Mouse (Mus musculus) adrenal gland, adult 18-20 months (tissue): ENCODE measurements around the gene Jmjd1c. TPM values are rescaled to one million over a fixed set of nuclear protein-coding genes. Genes with fewer than 3 reads are reported as not detected.
A peak's percentile ranks its signal among the peaks of the same experiment; 100 is the strongest.

ENCODE experiments used
- DNase-seq, 2 experiments: peaks; one replicate each; pipeline ENCODE4 v3.0.0; 2021 to 2022; ENCODE audit warnings: low spot score in 2 of 2
- total RNA-seq, 2 experiments: library from RNA; stranded (reverse); gene quantifications; 1 replicate in 1 of 2; 2 replicates in 1 of 2; pipeline ENCODE4 v1.2.3; 2021

Jmjd1c gene
- total RNA-seq, 2 experiments from 2014 or later, result 44.4 to 49.7 TPM

DNA sequence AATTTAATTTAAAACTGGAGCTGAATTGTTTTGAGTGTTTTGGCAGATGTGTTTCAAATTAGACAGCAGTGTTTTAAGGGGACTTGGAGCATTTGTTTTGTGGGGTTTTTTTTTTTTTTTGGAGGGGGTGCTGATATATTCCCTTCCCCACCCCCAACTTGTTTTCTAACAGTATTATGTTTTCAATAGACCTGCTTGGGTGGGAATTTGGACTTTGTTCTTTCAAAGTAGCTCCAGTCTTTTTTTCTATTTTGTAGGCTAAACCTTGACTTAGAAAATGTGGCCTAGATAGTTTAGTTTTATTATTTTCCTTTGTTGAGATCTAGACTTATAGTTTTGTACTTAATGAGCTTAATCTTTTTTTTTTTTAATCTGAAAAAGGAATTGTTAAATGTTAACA, 90.6 kb downstream of the Jmjd1c start:
- no peak for DNase-seq

DNA sequence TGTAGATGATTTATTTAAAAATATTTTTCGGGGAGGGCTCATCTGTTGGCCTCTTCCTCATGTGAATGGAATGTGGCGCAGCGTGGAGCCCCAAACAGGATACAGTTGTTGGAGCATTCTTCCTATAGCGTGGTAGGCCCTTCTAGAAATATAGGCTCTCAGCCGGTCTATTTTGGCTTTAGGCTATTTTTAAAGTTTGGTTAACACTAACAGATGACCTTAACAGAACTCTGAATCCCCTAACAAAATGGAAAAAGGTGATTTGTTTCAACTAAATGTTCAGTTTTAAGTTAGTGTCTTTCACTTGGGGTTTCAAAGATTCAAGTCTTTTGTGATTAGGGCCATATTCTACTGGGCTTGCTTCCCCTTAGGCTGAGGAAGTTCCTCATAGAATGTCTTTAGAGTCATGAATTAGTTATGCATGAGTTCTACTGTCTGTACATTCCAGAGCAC, 91.1 kb downstream of the Jmjd1c start:
- DNase-seq, result no peak

DNA sequence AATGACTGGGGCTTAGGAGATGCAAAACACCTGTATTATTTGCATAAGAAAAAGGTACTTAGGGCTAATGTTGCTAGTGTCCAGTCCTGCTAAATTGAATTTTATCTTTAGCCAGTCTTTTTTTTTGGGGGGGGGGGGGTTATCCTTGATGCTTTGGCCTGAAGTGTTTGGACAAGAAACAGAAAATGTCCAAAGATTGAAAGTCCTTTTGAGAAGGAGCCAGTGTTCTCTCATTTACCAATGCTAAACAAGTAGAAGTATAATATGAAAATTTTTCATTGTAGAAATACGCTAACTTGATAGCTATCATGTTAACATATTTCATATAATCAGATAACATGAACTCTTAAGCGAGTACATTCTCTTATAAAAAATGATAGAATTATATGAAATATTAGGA, 92.0 kb downstream of the Jmjd1c start:
- DNase-seq, result no peak

DNA sequence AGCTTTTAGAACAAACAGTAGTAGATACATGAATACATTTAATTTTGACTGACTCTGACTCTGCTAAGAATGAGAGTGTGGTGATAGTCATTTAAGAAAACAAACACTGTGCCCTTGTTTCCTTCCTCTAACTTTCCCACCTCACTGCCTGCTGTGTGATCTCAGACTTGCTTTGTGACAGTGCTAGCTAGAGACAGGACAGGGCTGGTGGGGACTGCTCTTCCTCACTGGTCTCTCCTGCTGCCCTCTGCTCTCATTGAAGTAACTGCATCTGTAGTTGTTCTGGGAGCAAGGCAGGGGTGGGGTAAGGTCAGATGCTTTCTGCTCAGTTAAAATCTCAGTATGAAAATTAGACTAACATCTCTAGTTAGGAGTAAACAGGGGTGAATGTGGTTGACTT, 93.1 kb downstream of the Jmjd1c start:
- no peak for DNase-seq

DNA sequence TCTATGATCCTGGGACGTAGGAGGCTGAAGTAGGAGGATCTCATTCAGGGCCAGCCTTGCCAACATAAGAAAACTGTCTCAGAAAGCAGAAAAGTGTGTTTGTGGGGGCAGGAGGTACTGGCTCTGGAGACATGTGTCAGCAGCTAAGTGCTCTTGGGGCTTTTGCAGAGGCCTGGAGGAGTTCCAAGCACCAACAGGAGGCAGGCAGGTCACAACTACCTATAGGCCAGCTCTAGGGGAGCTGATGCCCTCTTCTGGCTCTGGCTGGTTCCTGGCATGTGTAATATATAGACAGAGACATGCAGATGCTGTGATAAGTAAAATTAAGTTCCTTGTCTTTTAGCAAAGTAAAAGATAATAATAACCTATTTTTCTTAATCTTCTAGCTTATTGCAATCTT, 94.3 kb downstream of the Jmjd1c start:
- DNase-seq, result no peak

DNA sequence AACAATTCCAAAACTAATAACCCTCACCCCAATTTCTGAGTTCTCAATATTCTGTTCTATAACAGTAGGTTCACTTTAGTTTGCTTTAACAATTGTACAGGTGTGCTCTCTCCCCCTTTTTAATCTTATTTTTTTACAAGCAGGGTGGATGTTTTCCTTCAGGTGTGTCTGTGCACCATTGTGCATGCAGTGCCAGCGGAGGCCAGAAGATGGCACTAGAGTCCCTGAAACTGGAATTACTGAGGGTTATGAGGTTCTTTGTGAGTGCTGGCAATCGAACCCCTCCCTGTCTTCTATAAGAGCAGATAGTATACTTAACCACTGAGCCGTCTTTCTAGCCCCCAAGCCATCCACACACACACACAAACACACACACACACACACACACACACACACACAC, 96.4 kb downstream of the Jmjd1c start:
- peak in 1 of 2 experiments; percentile 34 for DNase-seq

DNA sequence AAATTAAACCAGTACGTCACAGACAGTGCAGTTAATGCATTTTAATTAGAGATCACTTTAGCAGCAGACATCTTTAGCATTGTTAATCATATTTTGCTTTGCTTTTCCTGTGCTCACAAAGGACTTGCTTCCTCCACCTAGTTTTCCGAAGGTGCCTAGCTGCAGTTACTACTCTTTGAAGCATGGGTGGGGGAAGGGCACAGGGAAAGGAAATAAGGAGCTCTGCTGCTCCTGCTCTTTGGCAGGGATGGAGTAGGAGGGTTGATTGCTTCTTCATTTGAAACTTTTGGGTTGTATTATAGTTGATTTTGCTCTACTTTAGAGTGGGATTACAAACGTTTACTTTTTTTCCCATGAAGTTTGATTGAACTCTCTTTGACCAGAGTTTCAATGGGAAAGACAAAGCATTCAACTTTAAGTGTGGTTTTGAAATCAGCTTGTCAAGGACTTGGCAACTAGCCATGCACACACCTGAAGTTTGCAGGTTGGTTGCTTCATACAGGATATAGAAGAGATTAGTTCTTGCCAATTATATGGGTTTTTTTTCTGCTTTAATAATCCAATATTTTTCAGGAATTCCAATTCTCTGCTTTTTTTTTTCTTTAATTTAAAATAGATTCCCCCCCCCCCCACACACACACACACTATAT, 97.2 kb downstream of the Jmjd1c start:
- no peak for DNase-seq

DNA sequence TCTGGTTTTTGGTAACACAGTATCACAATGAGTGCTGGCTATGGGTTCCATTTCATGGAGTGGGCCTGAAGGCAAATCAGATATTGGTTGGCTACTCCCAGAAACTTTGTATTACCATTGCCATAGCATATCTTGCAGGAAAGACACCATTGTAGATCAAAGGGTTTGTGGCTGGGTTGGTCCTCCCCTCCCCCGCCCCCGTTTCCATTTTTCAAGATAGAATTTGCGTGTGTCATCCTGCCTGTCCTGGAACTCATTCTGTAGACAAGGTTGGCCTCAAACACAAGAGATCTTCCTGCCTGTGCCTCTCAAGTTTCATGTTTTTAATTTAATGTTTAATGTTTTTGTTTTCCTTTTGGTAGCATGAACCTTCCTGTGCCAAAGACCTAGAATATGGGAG, 98.1 kb downstream of the Jmjd1c start:
- DNase-seq, result no peak

DNA sequence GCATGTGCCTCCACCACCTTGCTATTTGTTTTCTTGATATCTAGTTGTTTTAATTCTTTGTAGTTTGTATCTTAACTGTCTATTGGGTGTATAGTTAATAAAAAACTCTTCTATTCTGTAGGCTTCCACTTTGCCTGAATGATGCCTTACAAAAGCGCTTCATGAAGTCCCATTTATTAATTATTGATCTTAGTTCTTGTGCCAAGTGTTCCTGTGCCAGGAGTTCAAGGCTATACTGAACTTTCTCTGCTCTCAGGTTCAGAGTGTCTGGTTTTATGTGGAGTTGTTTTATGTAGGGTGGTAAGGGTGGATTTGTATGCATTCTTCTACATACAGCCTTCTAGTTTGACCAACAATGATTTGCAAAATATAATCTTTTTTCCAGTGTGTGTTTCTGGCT, 99.7 kb downstream of the Jmjd1c start:
- no peak for DNase-seq

DNA sequence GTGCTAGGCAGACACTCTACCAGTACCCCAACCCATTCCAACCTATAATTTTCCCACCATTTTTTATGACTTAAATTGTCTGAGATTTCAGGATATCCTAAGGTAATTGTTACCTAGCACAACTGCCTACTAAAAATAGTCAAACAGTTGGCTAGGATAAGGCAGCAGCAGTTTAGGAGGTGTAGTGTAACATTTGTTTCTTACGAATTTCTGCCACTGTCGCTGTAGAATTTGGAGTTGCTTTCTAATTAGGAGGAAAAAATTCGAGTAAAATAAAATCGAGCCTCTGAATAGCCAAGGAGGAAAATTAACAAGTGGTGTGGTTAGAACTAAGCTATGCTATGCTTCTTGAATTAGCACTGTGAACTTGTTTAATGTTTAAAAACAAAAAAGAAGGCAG, 101.3 kb downstream of the Jmjd1c start:
- DNase-seq, result no peak

DNA sequence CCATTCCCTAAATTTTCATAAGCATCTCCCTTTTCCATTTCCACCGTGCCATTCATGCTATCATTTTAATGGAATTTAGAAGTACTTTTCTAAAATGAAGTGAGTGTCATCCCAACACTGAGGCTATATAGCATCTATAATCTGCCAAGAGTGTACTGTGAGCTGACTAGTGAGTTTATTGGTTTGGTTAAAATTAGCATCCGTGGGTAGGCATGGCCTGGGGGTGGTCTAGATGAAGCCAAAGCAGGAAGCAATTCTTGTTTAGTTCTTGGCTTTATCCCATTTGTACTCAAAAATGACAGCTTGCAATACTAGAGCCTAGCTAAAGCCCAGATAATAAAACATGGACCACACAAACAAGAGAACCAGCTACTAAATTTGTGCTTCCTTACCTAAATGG, 101.9 kb downstream of the Jmjd1c start:
- DNase-seq, result no peak

DNA sequence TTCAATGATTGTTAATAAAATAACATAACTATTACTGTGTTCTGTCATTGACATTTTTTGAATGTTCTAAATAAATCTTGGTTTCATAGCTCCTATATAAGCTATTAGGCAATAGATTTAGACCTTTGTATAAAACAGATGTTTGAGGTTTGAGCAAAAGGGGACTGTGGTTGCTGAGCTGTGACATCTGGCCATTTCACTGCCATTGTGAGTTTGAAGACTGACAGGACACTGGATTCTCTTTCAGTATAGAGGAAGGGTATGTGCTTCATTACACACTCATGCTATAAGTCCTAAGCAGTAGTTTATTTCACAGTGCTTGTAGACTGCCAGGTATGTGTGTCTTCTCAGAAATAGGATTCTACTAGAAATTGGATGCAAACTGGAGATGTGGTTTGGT, 105.8 kb downstream of the Jmjd1c start:
- no peak for DNase-seq

DNA sequence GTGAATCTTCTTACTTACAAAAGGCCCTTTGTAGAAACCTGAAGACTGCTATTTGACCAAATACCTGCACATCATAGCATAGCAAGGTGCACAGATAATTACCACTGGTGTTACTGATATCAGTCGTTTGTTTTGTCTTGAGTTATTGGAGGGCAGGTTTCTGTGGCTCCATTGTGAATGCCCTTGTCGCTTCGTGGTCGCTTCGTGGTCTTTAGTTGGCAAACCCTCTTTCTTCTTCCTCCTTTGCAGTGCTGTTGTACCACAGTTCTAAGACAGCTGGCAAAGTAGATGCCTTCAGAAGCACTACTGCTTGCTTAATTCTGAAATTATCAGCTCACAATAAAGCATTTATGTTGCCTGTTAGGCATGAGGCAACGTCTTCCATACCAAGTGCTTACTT, 106.5 kb downstream of the Jmjd1c start:
- no peak for DNase-seq

DNA sequence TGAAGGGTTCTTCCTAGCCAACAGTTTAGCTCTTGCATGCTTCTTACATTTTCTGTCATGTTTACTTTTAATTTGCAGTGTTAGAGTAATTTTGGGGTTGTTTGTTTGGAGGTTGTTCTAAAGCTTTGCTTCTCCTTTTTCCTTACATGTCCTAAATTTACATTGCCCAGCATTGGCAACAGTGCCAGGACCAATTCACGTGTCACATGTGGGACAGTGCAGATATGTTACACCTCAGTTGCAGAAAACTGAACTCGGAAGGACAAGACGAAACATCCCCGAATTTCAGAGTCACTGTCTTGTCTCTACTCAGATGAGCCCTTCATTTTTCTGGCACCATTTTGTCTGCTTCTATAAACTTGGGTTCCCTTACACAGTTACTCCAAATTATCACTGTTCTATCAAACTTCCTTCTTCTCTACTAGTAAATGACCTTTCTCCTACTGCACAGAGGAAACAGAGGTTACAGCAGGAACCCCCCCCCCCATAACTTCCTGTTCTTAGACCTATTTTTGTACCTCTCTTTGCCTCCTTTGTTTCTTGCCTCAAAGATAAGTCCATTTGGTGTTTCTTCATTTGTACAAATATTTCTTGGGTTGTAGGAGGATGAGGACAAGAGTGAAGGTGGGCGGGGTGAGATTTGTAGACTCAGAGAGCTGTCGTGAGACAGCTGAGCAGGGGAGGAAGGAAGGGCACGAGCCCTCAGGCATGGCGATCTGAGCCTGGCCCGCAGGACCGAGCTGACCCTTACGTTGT, 108.9 kb downstream of the Jmjd1c start:
- DNase-seq, result no peak

DNA sequence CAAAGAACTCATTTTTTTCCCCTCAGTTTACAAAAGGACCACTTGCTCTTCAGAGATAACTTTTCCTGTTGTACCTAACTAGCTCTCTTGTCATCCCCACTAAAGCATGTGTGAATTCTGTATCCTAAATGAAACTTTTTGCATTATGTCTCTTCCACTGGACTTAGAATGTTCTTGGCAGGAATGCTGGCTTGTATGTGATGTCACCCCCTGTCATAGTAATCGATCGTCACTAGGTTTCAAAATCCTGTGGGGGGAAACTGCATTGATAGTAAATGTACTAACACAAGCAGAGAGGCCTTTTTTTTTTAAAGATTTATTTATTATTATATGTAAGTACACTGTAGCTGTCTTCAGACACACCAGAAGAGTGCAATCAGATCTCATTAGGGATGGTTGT, 112.0 kb downstream of the Jmjd1c start:
- no peak for DNase-seq

DNA sequence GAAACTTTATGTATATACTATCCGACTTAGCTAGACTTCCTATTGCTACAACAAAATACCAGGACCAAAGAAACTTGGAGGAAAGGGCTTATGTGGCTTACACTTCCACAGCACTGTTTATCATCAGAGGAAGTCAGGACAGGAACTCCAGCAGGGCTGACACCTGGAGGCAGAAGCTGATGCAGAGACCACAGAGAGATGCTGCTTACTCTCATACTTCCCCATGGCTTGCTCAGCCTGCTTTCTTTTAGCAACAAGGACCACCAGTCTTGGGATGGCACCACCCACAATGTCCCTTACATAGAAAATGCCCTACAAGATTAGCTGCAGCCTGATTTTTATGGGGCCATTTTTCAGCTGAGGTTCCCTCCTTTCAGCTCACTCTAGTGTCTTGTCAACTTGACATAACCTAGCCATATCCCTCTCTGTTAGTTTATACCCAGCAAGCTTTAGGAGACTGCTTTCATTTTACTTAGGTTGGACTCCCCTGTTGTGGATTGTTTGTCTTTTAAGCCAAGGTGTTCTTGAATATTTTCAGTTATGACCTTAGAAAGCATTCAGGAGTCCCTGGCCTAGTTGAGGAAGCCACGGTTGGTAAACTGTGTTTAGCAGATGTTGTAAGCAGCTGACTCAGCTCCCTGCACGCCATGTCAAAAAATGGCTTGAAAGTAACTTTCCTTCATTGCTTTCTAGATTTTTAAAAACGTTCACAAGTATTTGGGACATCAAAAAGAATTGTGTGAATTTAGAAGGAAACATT, 114.2 kb downstream of the Jmjd1c start:
- DNase-seq, result no peak

DNA sequence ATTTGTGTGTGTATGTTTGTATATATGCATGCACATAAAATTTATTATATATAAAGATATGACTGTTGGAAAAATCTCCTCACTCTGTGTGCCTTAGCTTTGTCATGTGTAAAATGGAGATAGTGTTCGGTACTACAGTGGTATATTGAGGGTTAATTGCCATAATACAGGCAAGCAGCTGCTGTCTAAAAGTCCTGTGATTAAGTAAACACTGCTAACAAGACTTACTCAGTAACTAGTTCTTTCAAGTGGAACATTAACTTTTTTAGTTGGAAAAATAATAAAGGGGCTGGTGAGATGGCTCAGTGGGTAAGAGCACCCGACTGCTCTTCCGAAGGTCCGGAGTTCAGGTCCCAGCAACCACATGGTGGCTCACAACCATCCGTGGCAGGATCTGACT, 116.1 kb downstream of the Jmjd1c start:
- no peak for DNase-seq

DNA sequence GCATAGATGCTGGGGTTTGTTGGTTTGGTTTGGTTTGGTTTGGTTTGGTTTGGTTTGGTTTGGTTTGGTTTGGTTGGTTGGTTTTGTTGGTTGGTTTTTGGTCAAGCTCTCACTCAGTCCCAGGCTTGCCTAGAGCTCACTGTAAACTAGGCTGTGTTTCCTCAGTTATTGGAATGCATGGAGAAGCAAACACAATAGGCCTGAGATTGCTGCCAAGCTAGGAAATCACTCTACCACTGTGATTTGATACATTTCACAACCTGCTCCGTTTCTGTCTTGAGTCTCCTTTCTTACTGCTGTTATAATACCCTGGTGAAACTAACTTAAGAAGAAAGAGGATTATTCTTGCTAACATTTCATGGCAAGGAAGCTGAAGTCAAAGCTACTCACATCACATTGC, 117.8 kb downstream of the Jmjd1c start:
- DNase-seq, result no peak

DNA sequence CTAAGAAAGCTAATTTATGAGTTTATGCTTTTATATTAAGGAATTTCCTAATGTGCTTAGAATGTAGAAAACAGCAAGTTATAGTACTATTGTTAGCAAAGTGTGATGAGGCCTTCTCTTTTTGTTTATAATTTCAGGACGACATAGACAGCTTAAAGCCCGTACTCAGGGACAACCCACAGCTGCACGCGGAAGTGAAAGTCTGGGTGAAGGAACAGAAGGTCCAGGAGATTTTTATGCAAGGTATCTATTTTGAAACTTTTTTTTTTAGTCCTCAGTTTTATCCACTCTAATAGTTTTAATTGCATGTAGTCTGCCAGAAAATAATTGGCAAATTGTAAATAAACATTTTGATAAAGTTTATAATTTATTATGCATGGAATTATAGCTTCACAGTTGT, 119.2 kb downstream of the Jmjd1c start:
- no peak for DNase-seq

DNA sequence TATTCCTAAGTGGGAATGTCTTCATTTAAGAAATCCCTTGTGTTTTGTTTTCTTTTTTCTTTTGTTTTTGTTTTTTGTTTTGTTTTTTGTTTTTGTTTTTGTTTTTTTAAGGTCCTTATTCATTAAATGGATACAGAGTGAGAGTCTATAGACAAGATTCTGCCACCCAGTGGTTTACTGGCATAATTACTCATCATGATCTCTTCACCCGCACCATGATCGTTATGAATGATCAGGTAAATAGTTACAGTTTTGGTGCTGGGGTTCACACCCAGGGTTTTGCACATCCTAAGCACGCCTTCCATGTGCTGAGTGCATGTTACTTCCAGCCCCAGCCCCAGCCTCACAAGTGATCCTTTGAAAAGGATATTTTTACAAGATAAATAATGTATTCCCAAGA, 120.9 kb downstream of the Jmjd1c start:
- DNase-seq, result no peak

DNA sequence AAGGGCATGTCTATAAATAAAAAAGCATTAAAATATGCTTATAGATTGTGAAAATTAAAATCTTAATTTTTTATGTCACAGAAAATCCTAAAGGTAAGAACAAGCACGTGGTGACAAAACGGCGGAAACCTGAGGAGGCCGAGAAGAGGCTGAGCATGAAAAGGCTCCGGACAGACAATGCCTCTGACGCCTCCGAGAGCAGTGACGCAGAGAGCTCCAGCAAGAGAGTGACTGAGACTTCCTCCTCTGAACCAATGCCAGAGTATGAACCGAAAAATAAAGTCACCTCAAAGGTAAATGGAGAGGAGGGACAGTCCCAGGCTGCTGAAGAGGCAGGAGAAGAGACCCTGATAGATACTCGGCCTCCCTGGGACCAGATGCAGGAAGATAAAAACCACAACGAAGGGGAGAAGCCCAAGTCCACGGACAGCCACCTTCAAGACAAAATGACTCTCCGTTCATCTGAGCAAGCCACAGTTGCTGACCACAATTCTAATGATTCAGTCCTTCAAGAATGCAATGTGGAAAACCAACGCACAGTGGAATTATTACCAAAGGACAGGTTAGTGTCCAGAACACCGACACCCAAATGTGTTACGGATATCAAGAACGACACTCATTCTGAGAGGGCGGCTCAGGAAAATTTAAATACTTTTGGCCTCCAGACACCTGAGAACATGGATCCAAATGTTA, 123.1 kb downstream of the Jmjd1c start:
- DNase-seq, result no peak

DNA sequence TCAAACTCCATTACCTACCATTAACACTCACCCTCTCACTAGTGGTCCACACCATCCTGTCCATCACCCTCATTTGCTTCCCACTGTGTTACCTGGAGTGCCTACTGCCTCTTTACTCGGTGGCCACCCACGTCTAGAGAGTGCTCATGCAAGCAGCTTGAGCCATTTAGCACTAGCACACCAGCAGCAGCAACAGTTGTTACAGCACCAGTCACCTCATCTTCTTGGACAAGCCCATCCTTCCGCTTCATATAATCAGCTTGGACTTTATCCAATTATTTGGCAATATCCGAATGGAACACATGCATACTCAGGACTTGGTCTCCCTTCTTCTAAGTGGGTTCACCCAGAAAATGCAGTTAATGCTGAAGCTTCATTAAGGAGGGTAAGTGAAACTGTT, 124.3 kb downstream of the Jmjd1c start:
- DNase-seq, result no peak
